Mouse (Mus musculus): ENCODE results near the gene Sox14. TPM values are rescaled to one million over a fixed set of nuclear protein-coding genes. Genes with fewer than 3 reads are reported as not detected.

The Sox14 gene
- polyA plus RNA-seq, 1 experiment from 2014 or later, result not detected

DNA sequence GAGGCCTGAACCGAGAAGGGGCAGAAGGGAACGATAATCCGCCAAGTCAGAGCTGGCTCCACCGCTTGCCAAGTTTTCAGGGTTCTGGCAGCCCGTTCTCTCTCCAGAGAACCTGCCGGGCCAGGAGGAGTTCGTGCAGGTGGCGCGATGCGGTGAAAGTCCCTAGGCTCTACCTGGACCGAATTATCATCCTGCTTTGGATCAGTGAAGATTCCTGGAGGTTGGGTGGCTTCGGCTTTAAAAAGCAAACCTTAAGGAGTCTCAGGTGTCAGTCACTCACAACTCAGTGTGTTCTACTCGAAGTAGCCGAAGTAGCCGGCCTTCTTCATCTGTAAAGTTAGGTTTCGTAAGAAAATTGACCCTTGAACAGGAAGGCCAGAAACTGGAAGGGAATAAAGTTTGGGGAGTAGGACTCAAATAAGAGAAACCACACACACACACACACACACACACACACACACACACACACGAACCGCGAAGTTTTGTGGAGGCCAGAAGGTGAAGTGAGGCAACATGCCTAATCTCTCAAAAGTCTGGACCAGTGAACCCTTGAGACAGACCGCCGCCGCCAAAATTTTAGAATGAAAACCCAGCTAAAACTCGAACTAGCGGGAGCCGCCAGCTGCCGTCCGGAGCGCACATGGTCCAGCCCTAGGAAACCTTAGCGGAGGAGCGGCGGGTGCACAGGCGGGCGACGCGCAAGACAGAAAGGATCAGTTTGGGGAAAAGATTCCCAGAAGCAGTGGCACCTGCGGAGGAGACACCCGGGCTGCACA is 5.0 kb downstream of the Sox14 start:
- 1% methylated on average over 37 of the region's 37 CpGs for WGBS
- Histone ChIP-seq H3K4me3 (replicated peaks; ENCODE audit: low read depth, low read length) (no peak overlapping the region), H3K4me2 (ENCODE audit: low read length) (no peak overlapping the region), H3K9me3 (replicated peaks; ENCODE audit: low read length) (no peaks in the 10 kb centered on the region), H3K27me3 (ENCODE audit: insufficient read depth, low read length) (peaks cover 88% of the 10 kb centered on the region), H3K36me3 (ENCODE audit: insufficient read depth, low read length) (no peaks in the 10 kb centered on the region), H3K27ac (no peak overlapping the region), H3K4me1 (replicated peaks; ENCODE audit: insufficient read depth, low read length) (0 out of 2 replicates have a peak, but pooled peaks cover 7% of the 10 kb centered on the region), H3K9ac (ENCODE audit: low read depth, low read length) (no peak overlapping the region)
- no peak for DNase-seq (ENCODE audit: low spot score)
- no peak for ATAC-seq (replicated peaks; ENCODE audit: low FRiP score, low read depth)
- no peak for TF ChIP-seq CTCF (IDR thresholded peaks at IDR 0.05; ENCODE audit: low read depth)

DNA sequence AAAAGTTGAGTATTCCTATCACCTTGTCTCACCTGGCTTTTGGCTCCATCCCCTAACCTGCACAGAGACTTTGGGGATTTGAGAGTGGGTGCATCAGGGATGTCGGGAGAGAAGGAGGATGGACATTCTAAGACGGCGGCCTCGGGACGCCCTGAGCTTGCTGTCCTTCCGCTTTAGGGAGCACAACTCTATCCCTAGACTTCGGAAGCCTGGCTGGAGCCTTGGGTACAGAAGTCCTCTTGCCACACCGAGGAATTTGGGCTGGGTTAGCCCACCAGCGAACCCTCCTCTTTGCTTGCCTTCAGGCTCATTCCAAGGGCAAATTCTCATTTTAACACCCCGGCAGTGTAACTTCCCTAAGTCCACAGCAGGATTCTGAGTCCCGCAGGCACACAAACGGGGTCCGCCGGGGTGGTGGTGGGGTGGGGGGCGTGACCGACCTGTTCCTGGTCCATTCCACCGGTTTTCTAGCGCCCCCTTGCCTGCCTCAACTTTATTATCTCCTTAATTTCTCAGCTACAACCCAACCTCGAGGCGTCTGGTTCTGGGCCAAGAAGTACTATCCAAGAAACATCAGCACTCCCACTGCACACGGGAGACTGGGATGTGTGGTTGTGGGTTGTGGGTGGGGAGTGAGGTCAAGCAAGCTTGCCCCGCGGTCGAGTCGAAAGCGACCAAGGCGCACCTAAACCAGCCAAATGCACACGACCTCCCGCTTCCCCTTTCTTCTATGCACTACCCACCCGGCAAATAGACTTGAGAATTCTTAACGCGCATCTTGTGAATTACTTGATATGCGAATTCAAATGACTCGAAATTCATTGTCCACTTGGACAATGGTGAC is 5.8 kb downstream of the Sox14 start:
- no peaks in the 10 kb centered on the region for H3K36me3 ChIP-seq (ENCODE audit: insufficient read depth, low read length)
- WGBS, result under 1% methylated on average over 34 of the region's 34 CpGs
- TF ChIP-seq CTCF (IDR thresholded peaks at IDR 0.05; ENCODE audit: low read depth), result no peak
- peaks cover 88% of the 10 kb centered on the region for H3K27me3 ChIP-seq (ENCODE audit: insufficient read depth, low read length)
- DNase-seq (ENCODE audit: low spot score), result no peak
- no peaks in the 10 kb centered on the region for H3K9me3 ChIP-seq (replicated peaks; ENCODE audit: low read length)
- H3K4me1 ChIP-seq (replicated peaks; ENCODE audit: insufficient read depth, low read length), result 0 out of 2 replicates have a peak, but pooled peaks cover 7% of the 10 kb centered on the region
- H3K9ac ChIP-seq (ENCODE audit: low read depth, low read length), result no peak overlapping the region
- no peak overlapping the region for H3K27ac ChIP-seq
- H3K4me3 ChIP-seq (replicated peaks; ENCODE audit: low read depth, low read length), result no peak overlapping the region
- ATAC-seq (replicated peaks; ENCODE audit: low FRiP score, low read depth), result no peak
- H3K4me2 ChIP-seq (ENCODE audit: low read length), result no peak overlapping the region

DNA sequence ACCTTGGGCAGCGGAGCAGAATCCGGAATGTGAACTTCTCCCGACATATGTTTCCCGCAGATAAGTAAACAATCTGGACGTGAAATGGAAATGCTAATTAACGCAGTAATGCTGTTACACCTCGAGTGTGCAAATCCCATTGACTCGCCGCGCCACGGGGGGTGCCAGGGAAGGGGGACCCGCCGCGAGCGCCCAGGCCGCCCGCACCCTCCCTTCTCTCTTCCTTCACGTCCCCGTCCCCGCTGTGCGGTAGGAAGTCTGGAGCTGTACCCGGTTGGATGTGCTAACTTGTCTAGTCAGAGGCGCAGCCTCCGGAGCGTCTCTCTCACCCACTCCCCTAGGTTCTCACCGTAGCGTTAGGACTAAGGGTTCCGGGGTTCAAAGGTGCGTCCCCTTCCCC is 6.7 kb downstream of the Sox14 start:
- under 1% methylated on average over 29 of the region's 29 CpGs for WGBS
- peak overlapping the region; percentile 34 for H3K4me2 ChIP-seq (ENCODE audit: low read length)
- DNase-seq (ENCODE audit: low spot score) (no peak), ATAC-seq (replicated peaks; ENCODE audit: low FRiP score, low read depth) (no peak)
- no peak for TF ChIP-seq CTCF (IDR thresholded peaks at IDR 0.05; ENCODE audit: low read depth)
- H3K9ac ChIP-seq (ENCODE audit: low read depth, low read length), result no peak overlapping the region
- 0 out of 2 replicates have a peak, but pooled peaks cover 7% of the 10 kb centered on the region for H3K4me1 ChIP-seq (replicated peaks; ENCODE audit: insufficient read depth, low read length)
- H3K9me3 ChIP-seq (replicated peaks; ENCODE audit: low read length), result no peaks in the 10 kb centered on the region
- no peak overlapping the region for H3K27ac ChIP-seq
- peak overlapping the region; percentile 13 for H3K4me3 ChIP-seq (replicated peaks; ENCODE audit: low read depth, low read length)
- H3K36me3 ChIP-seq (ENCODE audit: insufficient read depth, low read length), result no peaks in the 10 kb centered on the region
- H3K27me3 ChIP-seq (ENCODE audit: insufficient read depth, low read length), result peaks cover 87% of the 10 kb centered on the region

DNA sequence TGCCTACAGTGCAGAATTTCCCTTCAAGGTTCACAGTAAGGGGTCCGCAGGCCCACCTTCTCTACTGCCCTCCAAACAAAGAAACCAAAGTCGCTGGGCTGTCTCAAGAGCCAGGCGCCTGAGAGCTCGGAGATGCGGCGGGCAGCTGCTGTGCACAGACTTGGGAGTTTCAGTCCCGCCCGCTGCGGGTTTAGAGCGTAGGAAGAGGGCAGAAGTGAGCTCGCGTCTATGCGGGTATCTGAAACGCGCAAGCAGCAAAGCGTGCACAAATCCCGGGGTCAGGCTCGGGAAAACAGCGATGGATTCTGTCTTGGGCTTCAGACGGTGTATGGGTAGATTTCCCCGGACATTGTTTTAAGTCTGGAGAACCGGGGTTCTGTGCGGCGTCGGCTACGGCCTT is 7.4 kb downstream of the Sox14 start:
- H3K36me3 ChIP-seq (ENCODE audit: insufficient read depth, low read length), result no peaks in the 10 kb centered on the region
- 1% methylated on average over 26 of the region's 26 CpGs for WGBS
- H3K4me2 ChIP-seq (ENCODE audit: low read length), result peak overlapping the region; percentile 34
- no peak overlapping the region for H3K9ac ChIP-seq (ENCODE audit: low read depth, low read length)
- no peak overlapping the region for H3K27ac ChIP-seq
- no peak for ATAC-seq (replicated peaks; ENCODE audit: low FRiP score, low read depth)
- no peaks in the 10 kb centered on the region for H3K9me3 ChIP-seq (replicated peaks; ENCODE audit: low read length)
- DNase-seq (ENCODE audit: low spot score), result peak; percentile 36
- H3K4me1 ChIP-seq (replicated peaks; ENCODE audit: insufficient read depth, low read length), result 0 out of 2 replicates have a peak, but pooled peaks cover 7% of the 10 kb centered on the region
- peaks cover 85% of the 10 kb centered on the region for H3K27me3 ChIP-seq (ENCODE audit: insufficient read depth, low read length)
- H3K4me3 ChIP-seq (replicated peaks; ENCODE audit: low read depth, low read length), result peak overlapping the region; percentile 13; the same call in 1 of the 2 replicates
- TF ChIP-seq CTCF (IDR thresholded peaks at IDR 0.05; ENCODE audit: low read depth), result no peak

DNA sequence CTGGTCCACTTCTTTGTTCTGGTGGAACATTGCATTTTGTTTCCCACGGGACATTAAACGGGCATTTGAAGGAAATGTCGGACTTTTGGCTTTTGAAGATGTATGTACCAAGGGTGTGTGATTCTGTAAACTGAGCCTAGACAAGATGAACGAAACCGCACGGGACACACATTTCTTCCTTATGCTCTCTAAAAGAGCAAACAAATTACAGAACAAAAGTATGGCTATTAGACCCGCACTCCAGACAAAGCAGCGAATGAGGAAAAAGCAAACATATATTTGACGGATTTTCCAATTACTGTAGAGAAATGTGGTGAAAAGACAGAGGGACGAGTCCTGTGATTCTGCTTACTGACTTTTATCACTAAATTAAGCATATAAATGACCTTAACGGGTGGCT is 7.9 kb downstream of the Sox14 start:
- no peak for TF ChIP-seq CTCF (IDR thresholded peaks at IDR 0.05; ENCODE audit: low read depth)
- 1% methylated on average over 11 of the region's 11 CpGs for WGBS

DNA sequence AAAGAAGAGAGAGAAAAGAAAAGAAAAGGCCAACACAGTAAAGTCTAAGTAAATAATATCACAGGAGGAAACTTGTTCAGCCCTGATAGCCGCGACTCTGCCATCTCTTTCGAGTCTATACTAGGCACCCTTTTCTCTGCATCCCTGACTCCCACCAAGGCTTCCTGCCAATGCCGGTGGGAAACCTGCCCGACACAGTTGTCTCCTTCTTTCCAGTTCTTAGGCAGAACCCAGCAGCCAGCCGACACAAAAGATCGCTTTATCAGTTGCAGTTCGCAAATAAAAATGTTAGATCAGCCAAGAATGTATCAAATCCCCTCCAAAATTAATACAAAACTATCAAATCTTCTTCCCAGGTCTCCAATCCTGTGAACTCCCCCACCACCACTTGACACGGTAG is 13.0 kb downstream of the Sox14 start:
- no peak overlapping the region for H3K4me2 ChIP-seq (ENCODE audit: low read length)
- no peaks in the 10 kb centered on the region for H3K4me1 ChIP-seq (replicated peaks; ENCODE audit: insufficient read depth, low read length)
- no peaks in the 10 kb centered on the region for H3K9me3 ChIP-seq (replicated peaks; ENCODE audit: low read length)
- H3K27ac ChIP-seq, result no peak overlapping the region
- no peaks in the 10 kb centered on the region for H3K36me3 ChIP-seq (ENCODE audit: insufficient read depth, low read length)
- no peak for ATAC-seq (replicated peaks; ENCODE audit: low FRiP score, low read depth)
- H3K4me3 ChIP-seq (replicated peaks; ENCODE audit: low read depth, low read length), result no peak overlapping the region
- no peak overlapping the region for H3K9ac ChIP-seq (ENCODE audit: low read depth, low read length)
- DNase-seq (ENCODE audit: low spot score), result no peak
- TF ChIP-seq CTCF (IDR thresholded peaks at IDR 0.05; ENCODE audit: low read depth), result no peak
- H3K27me3 ChIP-seq (ENCODE audit: insufficient read depth, low read length), result peaks cover 41% of the 10 kb centered on the region
- 86% methylated on average over 9 of the region's 9 CpGs for WGBS

More for the DNA sequence above, 7.9 kb downstream of the Sox14 start:
- H3K4me1 ChIP-seq (replicated peaks; ENCODE audit: insufficient read depth, low read length), result 0 out of 2 replicates have a peak, but pooled peaks cover 7% of the 10 kb centered on the region
- H3K36me3 ChIP-seq (ENCODE audit: insufficient read depth, low read length), result no peaks in the 10 kb centered on the region
- ATAC-seq (replicated peaks; ENCODE audit: low FRiP score, low read depth) (no peak), DNase-seq (ENCODE audit: low spot score) (no peak)
- peaks cover 80% of the 10 kb centered on the region for H3K27me3 ChIP-seq (ENCODE audit: insufficient read depth, low read length)
- no peaks in the 10 kb centered on the region for H3K9me3 ChIP-seq (replicated peaks; ENCODE audit: low read length)
- H3K27ac ChIP-seq, result no peak overlapping the region
- no peak overlapping the region for H3K9ac ChIP-seq (ENCODE audit: low read depth, low read length)
- no peak overlapping the region for H3K4me2 ChIP-seq (ENCODE audit: low read length)
- no peak overlapping the region for H3K4me3 ChIP-seq (replicated peaks; ENCODE audit: low read depth, low read length)

Measured in kidney, postnatal 0 days (tissue).